Mouse (Mus musculus) G1E (cell line): ENCODE data around the gene Gm49380.

Source experiments
- CTCF ChIP-seq: IDR thresholded peaks from 2 replicates; pipeline ENCODE4 v1.5.1; 2012; ENCODE audit warnings: low read depth, low read length, inconsistent platforms, mixed read lengths
- GATA1 ChIP-seq: IDR thresholded peaks from 2 replicates; pipeline ENCODE4 v1.6.1; 2012; ENCODE audit warnings: borderline replicate concordance, low read length, inconsistent platforms, mixed read lengths
- GATA2 ChIP-seq: IDR thresholded peaks from 2 replicates; pipeline ENCODE4 v1.6.1; 2012; ENCODE audit warnings: low read depth, low read length, inconsistent platforms, borderline replicate concordance
- POLR2AphosphoS5 ChIP-seq: IDR thresholded peaks from 2 replicates; pipeline ENCODE4 v1.6.1; 2012; ENCODE audit warnings: low read depth, low read length, inconsistent platforms; ENCODE audit not compliant: insufficient replicate concordance
- TAL1 ChIP-seq: conservative IDR thresholded peaks from 2 replicates; pipeline ENCODE4 v1.6.1; 2012; ENCODE audit warnings: low read depth, low read length, inconsistent platforms, mixed read lengths

DNA sequence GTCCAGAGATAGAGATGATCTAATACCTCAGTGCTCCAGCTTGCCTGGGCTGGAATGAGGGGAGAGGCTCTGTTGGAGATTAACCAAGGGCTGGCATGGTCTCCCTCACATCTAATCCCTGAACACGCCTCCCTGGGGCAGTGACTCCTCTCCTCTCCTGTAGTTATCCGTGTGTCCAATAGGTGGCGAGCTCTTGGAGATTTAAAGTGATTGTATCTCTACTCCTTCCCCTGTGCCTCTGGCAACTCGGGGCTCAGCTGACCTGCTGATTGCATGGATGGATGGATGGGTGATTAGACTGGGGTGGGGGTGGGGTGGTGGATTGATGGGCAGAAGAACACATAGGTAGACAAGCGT is 36.6 kb downstream of the Gm49380 start:
- TF ChIP-seq CTCF = peak; percentile 50; the same call in 1 of the 2 replicates
- TF ChIP-seq GATA1 = no peak
- TF ChIP-seq GATA2 = no peak
- no peak for TF ChIP-seq TAL1
- TF ChIP-seq POLR2AphosphoS5 = no peak
